Mouse (Mus musculus) hindbrain, embryonic 16.5 days (tissue): ENCODE results near the gene Lrp5. TPM values are rescaled to one million over a fixed set of nuclear protein-coding genes. Genes with fewer than 3 reads are reported as not detected.

Experiments used
- ATAC-seq: fragments of 200-750 bp; cut with Nextera tagmentation; 2 replicates; pipeline ENCODE4 v1.8.0; 2017; ENCODE audit warnings: moderate TSS enrichment, moderate library complexity
- H3K27ac ChIP-seq: fragments of 300-500 bp; sonication (generic); 2 replicates; pipeline ENCODE4 v1.5.1; 2014; ENCODE audit warnings: low read depth, mild to moderate bottlenecking, control low read depth, low read length, moderate library complexity
- H3K27me3 ChIP-seq: fragments of 300-500 bp; sonication (generic); replicated peaks from 2 replicates; pipeline ENCODE4 v1.6.1; 2014; ENCODE audit warnings: low read length; ENCODE audit not compliant: control insufficient read depth, insufficient read depth
- H3K36me3 ChIP-seq: fragments of 300-500 bp; sonication (generic); 2 replicates; pipeline ENCODE4 v1.6.1; 2014; ENCODE audit warnings: mild to moderate bottlenecking, low read length, moderate library complexity, mixed read lengths; ENCODE audit not compliant: control insufficient read depth, insufficient read depth
- H3K4me1 ChIP-seq: fragments of 300-500 bp; sonication (generic); 2 replicates; pipeline ENCODE4 v1.6.1; 2014; ENCODE audit warnings: low read depth, low read length; ENCODE audit not compliant: control insufficient read depth, insufficient read depth
- H3K4me2 ChIP-seq: fragments of 300-500 bp; sonication (generic); 2 replicates; pipeline ENCODE4 v1.6.1; 2014; ENCODE audit warnings: mild to moderate bottlenecking, low read length, control low read depth, moderate library complexity
- H3K4me3 ChIP-seq: fragments of 300-500 bp; sonication (generic); 2 replicates; pipeline ENCODE4 v1.5.1; 2014; ENCODE audit warnings: mild to moderate bottlenecking, low read length, control low read depth, moderate library complexity
- H3K9ac ChIP-seq: fragments of 300-500 bp; sonication (generic); 2 replicates; pipeline ENCODE4 v1.6.1; 2014; ENCODE audit warnings: low read depth, mild to moderate bottlenecking, control low read depth, low read length, moderate library complexity
- H3K9me3 ChIP-seq: fragments of 300-500 bp; sonication (generic); 2 replicates; pipeline ENCODE4 v1.6.1; 2014; ENCODE audit warnings: mild to moderate bottlenecking, low read length, moderate library complexity; ENCODE audit not compliant: control insufficient read depth
- WGBS: fragments of 180-500 bp; shearing (Covaris S2); extraction: QIAGEN DNeasy Blood & Tissue Kit; methylation state at CpG from one replicate; pipeline ENCODE4 v1.1.7; 2014; 5-methylcytosine and 5-hydroxymethylcytosine counted together
- polyA plus RNA-seq: library from polyadenylated mRNA; unstranded; fragments of >200 nt; fragmentation: Nextera tagmentation; extraction: Ambion mirVana; gene quantifications from 2 replicates; pipeline ENCODE4 v1.2.1, GENCODE M21; 2015

Lrp5 gene
- polyA plus RNA-seq, 1 experiment from 2014 or later = 1.3 TPM

- Histone ChIP-seq H3K9me3 (no peaks in the 10 kb centered on the region), H3K27ac (peak overlapping the region; percentile 42; the same call in 1 of the 2 replicates), H3K36me3 (no peaks in the 10 kb centered on the region), H3K27me3 (no peaks in the 10 kb centered on the region), H3K9ac (peak overlapping the region; percentile 44; the same call in 1 of the 2 replicates), H3K4me1 (peaks cover 27% of the 10 kb centered on the region), H3K4me2 (no peak overlapping the region), H3K4me3 (no peak overlapping the region)
- WGBS = 29% methylated on average over 8 of the region's 8 CpGs
- 0 out of 2 replicates have a peak, but pooled peaks have one; percentile 62 for ATAC-seq
Measured at GRCm38 (mm10) chr19:3638698-3639097, 47.7 kb downstream of the Lrp5 start.

- no peak overlapping the region for H3K4me3 ChIP-seq
- no peak overlapping the region for H3K9ac ChIP-seq
- H3K36me3 ChIP-seq = no peaks in the 10 kb centered on the region
- WGBS = 84% methylated on average over 7 of the region's 7 CpGs
- H3K9me3 ChIP-seq = no peaks in the 10 kb centered on the region
- no peak for ATAC-seq
- H3K4me2 ChIP-seq = no peak overlapping the region
- no peak overlapping the region for H3K27ac ChIP-seq
- no peaks in the 10 kb centered on the region for H3K27me3 ChIP-seq
- H3K4me1 ChIP-seq = no peaks in the 10 kb centered on the region
Measured at GRCm38 (mm10) chr19:3632018-3632417, 54.3 kb downstream of the Lrp5 start.

GRCm38 (mm10) chr19:3631431-3631830 lies 54.9 kb downstream of the Lrp5 start:
- Histone ChIP-seq H3K27ac (no peak overlapping the region), H3K27me3 (no peaks in the 10 kb centered on the region), H3K9ac (no peak overlapping the region), H3K4me3 (no peak overlapping the region), H3K9me3 (no peaks in the 10 kb centered on the region), H3K36me3 (no peaks in the 10 kb centered on the region), H3K4me1 (no peaks in the 10 kb centered on the region), H3K4me2 (no peak overlapping the region)
- 90% methylated on average over 5 of the region's 5 CpGs for WGBS
- ATAC-seq = no peak

GRCm38 (mm10) chr19:3630486-3630885 lies 55.9 kb downstream of the Lrp5 start:
- Histone ChIP-seq H3K27ac (no peak overlapping the region), H3K27me3 (no peaks in the 10 kb centered on the region), H3K36me3 (no peaks in the 10 kb centered on the region), H3K4me3 (no peak overlapping the region), H3K9ac (no peak overlapping the region), H3K9me3 (no peaks in the 10 kb centered on the region), H3K4me2 (no peak overlapping the region), H3K4me1 (no peaks in the 10 kb centered on the region)
- no peak for ATAC-seq
- WGBS = 81% methylated on average over 5 of the region's 5 CpGs

- 93% methylated on average over 20 of the region's 20 CpGs for WGBS
- no peak overlapping the region for H3K4me3 ChIP-seq
- ATAC-seq = no peak
Measured at GRCm38 (mm10) chr19:3630027-3630426, 56.3 kb downstream of the Lrp5 start.

GRCm38 (mm10) chr19:3628223-3628622 lies 58.1 kb downstream of the Lrp5 start:
- no peak overlapping the region for H3K4me3 ChIP-seq
- H3K4me2 ChIP-seq = no peak overlapping the region
- 94% methylated on average over 8 of the region's 8 CpGs for WGBS
- no peak for ATAC-seq
- H3K27ac ChIP-seq = no peak overlapping the region
- no peaks in the 10 kb centered on the region for H3K4me1 ChIP-seq
- no peaks in the 10 kb centered on the region for H3K27me3 ChIP-seq
- no peaks in the 10 kb centered on the region for H3K9me3 ChIP-seq
- no peak overlapping the region for H3K9ac ChIP-seq
- H3K36me3 ChIP-seq = no peaks in the 10 kb centered on the region

More at GRCm38 (mm10) chr19:3630027-3630426, 56.3 kb downstream of the Lrp5 start:
- no peaks in the 10 kb centered on the region for H3K9me3 ChIP-seq
- H3K4me2 ChIP-seq = no peak overlapping the region
- H3K9ac ChIP-seq = no peak overlapping the region
- H3K36me3 ChIP-seq = no peaks in the 10 kb centered on the region
- H3K4me1 ChIP-seq = no peaks in the 10 kb centered on the region
- no peaks in the 10 kb centered on the region for H3K27me3 ChIP-seq
- no peak overlapping the region for H3K27ac ChIP-seq

- no peaks in the 10 kb centered on the region for H3K9me3 ChIP-seq
- no peak overlapping the region for H3K4me2 ChIP-seq
- H3K9ac ChIP-seq = no peak overlapping the region
- H3K4me1 ChIP-seq = no peaks in the 10 kb centered on the region
- peaks cover 1% of the 10 kb centered on the region; the same call in 1 of the 2 replicates for H3K36me3 ChIP-seq
- H3K27me3 ChIP-seq = no peaks in the 10 kb centered on the region
- H3K27ac ChIP-seq = no peak overlapping the region
- ATAC-seq = no peak
- 91% methylated on average over 7 of the region's 7 CpGs for WGBS
- no peak overlapping the region for H3K4me3 ChIP-seq
Measured at GRCm38 (mm10) chr19:3625111-3625510, 61.3 kb downstream of the Lrp5 start.

GRCm38 (mm10) chr19:3623824-3624223 lies 62.5 kb downstream of the Lrp5 start:
- H3K4me2 ChIP-seq = no peak overlapping the region
- H3K9ac ChIP-seq = no peak overlapping the region
- H3K4me1 ChIP-seq = no peaks in the 10 kb centered on the region
- H3K4me3 ChIP-seq = no peak overlapping the region
- WGBS = 68% methylated on average over 5 of the region's 5 CpGs
- H3K9me3 ChIP-seq = no peaks in the 10 kb centered on the region
- H3K36me3 ChIP-seq = peaks cover 10% of the 10 kb centered on the region
- no peak overlapping the region for H3K27ac ChIP-seq
- ATAC-seq = no peak
- H3K27me3 ChIP-seq = no peaks in the 10 kb centered on the region

- H3K36me3 ChIP-seq = peaks cover 12% of the 10 kb centered on the region
- no peaks in the 10 kb centered on the region for H3K27me3 ChIP-seq
- no peak for ATAC-seq
- 97% methylated on average over 4 of the region's 4 CpGs for WGBS
- H3K9me3 ChIP-seq = no peaks in the 10 kb centered on the region
- H3K27ac ChIP-seq = no peak overlapping the region
- H3K4me1 ChIP-seq = no peaks in the 10 kb centered on the region
- no peak overlapping the region for H3K9ac ChIP-seq
- H3K4me2 ChIP-seq = no peak overlapping the region
- H3K4me3 ChIP-seq = no peak overlapping the region
Measured at GRCm38 (mm10) chr19:3623294-3623693, 63.1 kb downstream of the Lrp5 start.

- 91% methylated on average over 10 of the region's 10 CpGs for WGBS
- Histone ChIP-seq H3K9ac (no peak overlapping the region), H3K4me3 (no peak overlapping the region), H3K27ac (no peak overlapping the region), H3K4me2 (no peak overlapping the region), H3K27me3 (no peaks in the 10 kb centered on the region), H3K4me1 (no peaks in the 10 kb centered on the region), H3K36me3 (peaks cover 16% of the 10 kb centered on the region), H3K9me3 (no peaks in the 10 kb centered on the region)
- no peak for ATAC-seq
Measured at GRCm38 (mm10) chr19:3620871-3621270, 65.5 kb downstream of the Lrp5 start.
